Mouse (Mus musculus): Measurements from ENCODE around the gene Hyal2. TPM values are rescaled to one million over a fixed set of nuclear protein-coding genes. Genes with fewer than 3 reads are reported as not detected.

The Hyal2 gene
- polyA plus RNA-seq, 1 experiment from 2014 or later = 60.1 TPM

- no peak overlapping the region for H3K4me2 ChIP-seq (ENCODE audit: low read length)
- H3K27me3 ChIP-seq (replicated peaks; ENCODE audit: control insufficient read depth, insufficient read depth, low read length) = no peaks in the 10 kb centered on the region
- no peak overlapping the region for H3K9ac ChIP-seq (ENCODE audit: low read depth, low read length)
- no peak overlapping the region for H3K4me3 ChIP-seq (ENCODE audit: low read length)
- WGBS = 87% methylated on average over 7 of the region's 7 CpGs
- no peaks in the 10 kb centered on the region for H3K9me3 ChIP-seq (ENCODE audit: control insufficient read depth, low read length)
- H3K36me3 ChIP-seq (ENCODE audit: control insufficient read depth, insufficient read depth, low read length) = peaks cover 17% of the 10 kb centered on the region
- H3K4me1 ChIP-seq (ENCODE audit: control insufficient read depth, insufficient read depth, low read depth, low read length) = peaks cover 47% of the 10 kb centered on the region
- ATAC-seq = no peak
- no peak overlapping the region for H3K27ac ChIP-seq (ENCODE audit: low read depth, low read length)
Observed at GRCm38 (mm10) chr9:107538231-107538630, 29.5 kb upstream of the Hyal2 start.

GRCm38 (mm10) chr9:107538711-107539110, 29.0 kb upstream of the Hyal2 start:
- WGBS = 95% methylated on average over 3 of the region's 3 CpGs
- H3K4me1 ChIP-seq (ENCODE audit: control insufficient read depth, insufficient read depth, low read depth, low read length) = peaks cover 47% of the 10 kb centered on the region

GRCm38 (mm10) chr9:107539940-107540339, 27.8 kb upstream of the Hyal2 start:
- Histone ChIP-seq H3K27me3 (replicated peaks; ENCODE audit: control insufficient read depth, insufficient read depth, low read length) (no peaks in the 10 kb centered on the region), H3K9ac (ENCODE audit: low read depth, low read length) (no peak overlapping the region), H3K4me1 (ENCODE audit: control insufficient read depth, insufficient read depth, low read depth, low read length) (peaks cover 46% of the 10 kb centered on the region), H3K9me3 (ENCODE audit: control insufficient read depth, low read length) (no peaks in the 10 kb centered on the region), H3K27ac (ENCODE audit: low read depth, low read length) (no peak overlapping the region), H3K4me3 (ENCODE audit: low read length) (no peak overlapping the region), H3K36me3 (ENCODE audit: control insufficient read depth, insufficient read depth, low read length) (peaks cover 25% of the 10 kb centered on the region), H3K4me2 (ENCODE audit: low read length) (no peak overlapping the region)
- 96% methylated on average over 8 of the region's 8 CpGs for WGBS
- ATAC-seq = no peak

More at GRCm38 (mm10) chr9:107538711-107539110, 29.0 kb upstream of the Hyal2 start:
- Histone ChIP-seq H3K4me3 (ENCODE audit: low read length) (no peak overlapping the region), H3K27me3 (replicated peaks; ENCODE audit: control insufficient read depth, insufficient read depth, low read length) (no peaks in the 10 kb centered on the region), H3K9ac (ENCODE audit: low read depth, low read length) (no peak overlapping the region), H3K4me2 (ENCODE audit: low read length) (no peak overlapping the region), H3K9me3 (ENCODE audit: control insufficient read depth, low read length) (no peaks in the 10 kb centered on the region), H3K27ac (ENCODE audit: low read depth, low read length) (no peak overlapping the region), H3K36me3 (ENCODE audit: control insufficient read depth, insufficient read depth, low read length) (peaks cover 17% of the 10 kb centered on the region)
- no peak for ATAC-seq

DNA sequence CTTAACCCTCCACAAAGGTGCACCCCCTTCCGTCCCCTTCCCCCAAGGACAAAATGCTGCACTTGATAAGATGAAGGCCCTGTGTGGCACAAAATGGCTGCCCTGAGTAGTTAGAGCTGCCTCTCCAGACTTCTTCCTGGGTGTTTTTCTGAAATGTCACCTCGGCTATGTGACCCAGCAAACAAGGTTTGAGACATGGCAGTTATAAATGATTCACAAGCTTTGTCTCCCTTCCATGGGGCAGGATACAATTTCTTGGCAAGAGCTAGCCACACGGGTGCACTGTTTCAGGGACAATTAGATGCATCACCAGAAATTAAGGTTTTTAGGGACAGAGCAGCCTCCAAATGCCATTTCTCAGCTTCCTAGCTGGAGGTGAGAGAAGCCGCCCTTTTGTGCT, 27.3 kb upstream of the Hyal2 start:
- H3K9ac ChIP-seq (ENCODE audit: low read depth, low read length) = no peak overlapping the region

GRCm38 (mm10) chr9:107541005-107541404, 26.7 kb upstream of the Hyal2 start:
- Histone ChIP-seq H3K9me3 (ENCODE audit: control insufficient read depth, low read length) (no peaks in the 10 kb centered on the region), H3K4me3 (ENCODE audit: low read length) (peak overlapping the region; percentile 71), H3K4me2 (ENCODE audit: low read length) (peak overlapping the region; percentile 94), H3K27ac (ENCODE audit: low read depth, low read length) (no peak overlapping the region), H3K27me3 (replicated peaks; ENCODE audit: control insufficient read depth, insufficient read depth, low read length) (no peaks in the 10 kb centered on the region), H3K9ac (ENCODE audit: low read depth, low read length) (peak overlapping the region; percentile 69), H3K36me3 (ENCODE audit: control insufficient read depth, insufficient read depth, low read length) (peaks cover 28% of the 10 kb centered on the region), H3K4me1 (ENCODE audit: control insufficient read depth, insufficient read depth, low read depth, low read length) (peaks cover 39% of the 10 kb centered on the region)
- 28% methylated on average over 10 of the region's 10 CpGs for WGBS
- no peak for ATAC-seq

More for the DNA sequence above, 27.3 kb upstream of the Hyal2 start:
- Histone ChIP-seq H3K36me3 (ENCODE audit: control insufficient read depth, insufficient read depth, low read length) (peaks cover 28% of the 10 kb centered on the region), H3K4me1 (ENCODE audit: control insufficient read depth, insufficient read depth, low read depth, low read length) (peaks cover 44% of the 10 kb centered on the region), H3K27me3 (replicated peaks; ENCODE audit: control insufficient read depth, insufficient read depth, low read length) (no peaks in the 10 kb centered on the region), H3K4me2 (ENCODE audit: low read length) (peak overlapping the region; percentile 94), H3K27ac (ENCODE audit: low read depth, low read length) (no peak overlapping the region), H3K9me3 (ENCODE audit: control insufficient read depth, low read length) (no peaks in the 10 kb centered on the region), H3K4me3 (ENCODE audit: low read length) (no peak overlapping the region)
- ATAC-seq = no peak
- WGBS = 73% methylated on average over 4 of the region's 4 CpGs

DNA sequence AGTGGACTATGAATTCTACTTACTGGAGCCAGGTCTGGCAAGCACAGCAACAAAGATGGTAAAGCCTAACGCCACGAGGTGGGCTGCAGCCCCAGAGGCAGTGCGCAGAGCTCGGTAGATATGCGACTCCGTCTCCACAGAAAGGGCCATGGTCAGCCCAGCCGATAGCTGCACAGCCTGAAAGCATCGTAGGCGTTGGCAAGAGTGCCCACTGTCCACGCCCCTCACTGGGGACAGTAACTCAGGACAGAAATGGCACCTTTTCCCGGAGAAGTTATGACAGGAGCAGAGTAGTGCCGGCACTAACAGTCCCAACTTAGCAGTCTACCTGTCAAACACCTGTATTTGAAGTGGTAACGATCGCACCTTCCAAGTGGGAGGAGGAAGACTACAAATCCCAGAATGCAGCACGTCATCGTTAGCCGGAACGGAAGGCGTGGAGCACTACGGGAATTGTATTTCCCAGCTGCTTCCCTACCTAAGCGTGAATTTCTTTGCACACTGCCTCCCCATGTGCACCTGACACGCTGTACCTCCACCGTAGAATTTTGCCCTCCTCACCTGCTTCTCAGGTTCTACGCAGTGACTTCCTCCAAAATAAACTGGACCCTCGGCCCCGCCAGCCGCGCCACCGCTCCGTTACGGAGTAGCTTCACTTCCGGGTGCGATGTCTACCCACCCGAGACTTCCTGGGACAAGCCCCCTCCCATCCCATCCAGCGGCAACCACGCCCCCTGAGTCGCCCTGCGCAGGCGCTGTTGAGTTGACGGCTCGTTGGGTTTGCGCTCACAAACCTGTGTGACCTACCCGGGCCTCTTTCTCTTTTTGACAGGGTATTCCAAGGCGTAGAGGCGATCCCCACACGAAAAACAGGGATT, 26.0 kb upstream of the Hyal2 start, which contains the start of the genes Cyb561d2 and Nprl2:
Gene Cyb561d2 (minus strand): TSS at position 720 of the 878 bp plus-strand sequence.
Gene Nprl2 (plus strand): TSS at position 753 of the 878 bp plus-strand sequence.
- peak within 1 kb of the TSS; percentile 69 for H3K9ac ChIP-seq (ENCODE audit: low read depth, low read length)
- WGBS = under 1% methylated on average over 46 of the region's 46 CpGs
- H3K36me3 ChIP-seq (ENCODE audit: control insufficient read depth, insufficient read depth, low read length) = peaks cover 28% of the 10 kb centered on the region
- peak; percentile 90 for ATAC-seq
- peak within 1 kb of the TSS; percentile 82 for H3K27ac ChIP-seq (ENCODE audit: low read depth, low read length)
- no peaks in the 10 kb centered on the region for H3K9me3 ChIP-seq (ENCODE audit: control insufficient read depth, low read length)
- peaks cover 33% of the 10 kb centered on the region for H3K4me1 ChIP-seq (ENCODE audit: control insufficient read depth, insufficient read depth, low read depth, low read length)
- peak within 1 kb of the TSS; percentile 71 for H3K4me3 ChIP-seq (ENCODE audit: low read length)
- peak within 1 kb of the TSS; percentile 94 for H3K4me2 ChIP-seq (ENCODE audit: low read length)
- no peaks in the 10 kb centered on the region for H3K27me3 ChIP-seq (replicated peaks; ENCODE audit: control insufficient read depth, insufficient read depth, low read length)

GRCm38 (mm10) chr9:107542352-107542686, 25.4 kb upstream of the Hyal2 start:
- peak overlapping the region; percentile 71 for H3K4me3 ChIP-seq (ENCODE audit: low read length)
- H3K9ac ChIP-seq (ENCODE audit: low read depth, low read length) = peak overlapping the region; percentile 69
- no peaks in the 10 kb centered on the region for H3K27me3 ChIP-seq (replicated peaks; ENCODE audit: control insufficient read depth, insufficient read depth, low read length)
- peaks cover 33% of the 10 kb centered on the region for H3K4me1 ChIP-seq (ENCODE audit: control insufficient read depth, insufficient read depth, low read depth, low read length)
- no peak overlapping the region; the same call in 1 of the 2 replicates for H3K27ac ChIP-seq (ENCODE audit: low read depth, low read length)
- H3K36me3 ChIP-seq (ENCODE audit: control insufficient read depth, insufficient read depth, low read length) = peaks cover 28% of the 10 kb centered on the region
- H3K4me2 ChIP-seq (ENCODE audit: low read length) = peak overlapping the region; percentile 94
- peak; percentile 15 for ATAC-seq
- no peaks in the 10 kb centered on the region for H3K9me3 ChIP-seq (ENCODE audit: control insufficient read depth, low read length)
- under 1% methylated on average over 11 of the region's 11 CpGs for whole genome bisulfite sequencing

GRCm38 (mm10) chr9:107542721-107543120, 25.0 kb upstream of the Hyal2 start:
- Histone ChIP-seq H3K9ac (ENCODE audit: low read depth, low read length) (peak overlapping the region; percentile 69; the same call in 1 of the 2 replicates), H3K4me2 (ENCODE audit: low read length) (peak overlapping the region; percentile 94), H3K27me3 (replicated peaks; ENCODE audit: control insufficient read depth, insufficient read depth, low read length) (no peaks in the 10 kb centered on the region), H3K27ac (ENCODE audit: low read depth, low read length) (no peak overlapping the region), H3K36me3 (ENCODE audit: control insufficient read depth, insufficient read depth, low read length) (peaks cover 28% of the 10 kb centered on the region), H3K9me3 (ENCODE audit: control insufficient read depth, low read length) (no peaks in the 10 kb centered on the region), H3K4me3 (ENCODE audit: low read length) (peak overlapping the region; percentile 71), H3K4me1 (ENCODE audit: control insufficient read depth, insufficient read depth, low read depth, low read length) (peaks cover 31% of the 10 kb centered on the region)
- WGBS = 47% methylated on average over 8 of the region's 8 CpGs
- ATAC-seq = no peak

DNA sequence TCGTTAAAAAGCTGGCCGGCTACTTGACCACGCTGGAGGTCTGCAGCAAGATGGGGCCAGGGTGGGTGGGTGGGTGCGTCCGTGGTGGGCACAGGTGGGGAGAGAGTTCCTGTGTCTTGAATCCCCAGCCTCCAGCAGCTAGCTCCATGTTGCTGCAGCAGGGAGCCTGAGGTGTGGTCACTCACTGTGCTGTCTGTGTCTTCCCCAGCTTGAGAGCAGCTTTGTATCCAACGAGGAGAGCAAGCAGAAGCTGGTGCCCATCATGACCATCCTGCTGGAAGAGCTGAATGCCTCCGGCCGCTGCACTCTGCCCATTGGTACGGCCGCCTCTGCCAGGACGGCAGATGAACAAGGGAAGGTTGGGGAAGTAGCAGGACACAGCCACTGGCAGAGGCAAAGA, 24.4 kb upstream of the Hyal2 start:
- no peak overlapping the region for H3K4me2 ChIP-seq (ENCODE audit: low read length)
- H3K9ac ChIP-seq (ENCODE audit: low read depth, low read length) = no peak overlapping the region
- 88% methylated on average over 11 of the region's 11 CpGs for WGBS
- no peak overlapping the region for H3K27ac ChIP-seq (ENCODE audit: low read depth, low read length)
- no peak for ATAC-seq
- peaks cover 31% of the 10 kb centered on the region for H3K4me1 ChIP-seq (ENCODE audit: control insufficient read depth, insufficient read depth, low read depth, low read length)
- H3K4me3 ChIP-seq (ENCODE audit: low read length) = no peak overlapping the region
- no peaks in the 10 kb centered on the region for H3K27me3 ChIP-seq (replicated peaks; ENCODE audit: control insufficient read depth, insufficient read depth, low read length)
- H3K36me3 ChIP-seq (ENCODE audit: control insufficient read depth, insufficient read depth, low read length) = peaks cover 28% of the 10 kb centered on the region
- no peaks in the 10 kb centered on the region for H3K9me3 ChIP-seq (ENCODE audit: control insufficient read depth, low read length)

All from hindbrain, embryonic 16.5 days (tissue).